Mouse (Mus musculus) c-Kit-positive CD71-negative TER-119-negative erythroid progenitor cells, embryonic 14.5 days (primary cell): ENCODE measurements around the gene Ttll5.
A peak's percentile ranks its signal among the peaks of the same experiment; 100 is the strongest.

ENCODE experiments used
- DNase-seq: peaks from one replicate; pipeline ENCODE4 v3.0.0-alpha.2; 2013; ENCODE audit warnings: low read depth

Gene Ttll5

GRCm38 (mm10) chr12:86100711-86101110 lies 276.3 kb downstream of the Ttll5 start:
- DNase-seq: no peak

DNA sequence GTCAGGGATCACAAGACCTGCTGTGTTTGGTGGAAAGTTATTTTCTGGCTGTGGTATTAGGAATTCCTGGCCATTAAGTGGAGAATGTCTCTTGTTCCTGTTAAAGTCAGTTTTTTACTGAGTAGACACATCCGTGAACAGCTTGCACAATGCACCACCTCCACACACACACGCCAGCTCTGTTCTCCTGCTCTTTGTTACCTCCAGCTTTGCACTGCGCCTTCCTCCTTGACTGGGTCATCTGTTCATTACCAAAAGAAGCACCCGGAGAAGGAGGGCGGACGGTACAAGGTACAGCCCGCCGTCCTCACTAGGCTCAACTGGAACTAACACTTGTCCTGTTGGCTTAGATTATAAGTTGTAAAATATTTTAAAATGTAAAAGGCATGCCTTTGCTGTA lies 278.2 kb downstream of the Ttll5 start:
- no peak for DNase-seq

DNA sequence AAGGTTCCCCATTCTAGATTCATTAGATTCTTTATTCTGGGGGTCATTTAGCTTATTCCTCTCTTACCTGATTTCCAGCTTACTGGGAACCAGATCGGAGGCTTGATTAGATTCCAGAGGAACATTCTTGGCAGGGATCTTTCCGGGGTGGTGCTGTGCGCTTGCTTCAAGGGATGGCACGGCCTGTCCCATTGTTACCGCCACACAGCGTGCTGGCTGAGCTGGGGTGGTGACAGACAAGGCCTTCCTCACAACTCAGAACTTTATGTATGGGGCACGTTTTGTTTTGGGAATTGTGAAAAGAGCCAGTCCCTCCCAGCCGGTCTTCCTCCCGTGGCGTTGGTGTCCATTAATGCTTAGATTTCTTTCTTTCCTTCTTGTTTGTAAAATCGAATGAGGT lies 278.9 kb downstream of the Ttll5 start:
- no peak for DNase-seq

DNA sequence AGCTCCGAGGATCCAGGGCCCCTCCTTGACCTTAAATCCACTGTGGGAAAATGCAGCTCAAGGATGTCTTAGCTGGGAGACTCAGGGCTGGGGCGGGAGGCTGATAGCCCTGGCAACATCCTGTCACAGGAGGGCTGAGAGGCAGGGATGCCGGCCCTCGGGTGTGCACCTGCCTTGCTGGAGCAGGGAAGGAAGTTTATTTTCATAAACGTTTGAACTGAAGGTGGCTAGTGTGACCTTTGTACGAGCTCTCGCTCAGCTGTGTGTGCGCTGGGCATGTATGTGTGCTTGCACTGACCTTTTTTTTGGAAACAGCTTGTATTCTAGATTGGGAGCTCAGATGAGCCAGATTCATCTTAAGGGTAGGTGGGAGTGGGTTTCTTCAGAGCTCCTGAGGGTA lies 279.4 kb downstream of the Ttll5 start:
- DNase-seq: no peak

GRCm38 (mm10) chr12:86104297-86104696 lies 279.8 kb downstream of the Ttll5 start:
- no peak for DNase-seq

- no peak for DNase-seq
Observed at GRCm38 (mm10) chr12:86105546-86105945, 281.1 kb downstream of the Ttll5 start.

GRCm38 (mm10) chr12:86106086-86106485 lies 281.6 kb downstream of the Ttll5 start:
- no peak for DNase-seq

- no peak for DNase-seq
Observed at GRCm38 (mm10) chr12:86107645-86108044, 283.2 kb downstream of the Ttll5 start.

DNA sequence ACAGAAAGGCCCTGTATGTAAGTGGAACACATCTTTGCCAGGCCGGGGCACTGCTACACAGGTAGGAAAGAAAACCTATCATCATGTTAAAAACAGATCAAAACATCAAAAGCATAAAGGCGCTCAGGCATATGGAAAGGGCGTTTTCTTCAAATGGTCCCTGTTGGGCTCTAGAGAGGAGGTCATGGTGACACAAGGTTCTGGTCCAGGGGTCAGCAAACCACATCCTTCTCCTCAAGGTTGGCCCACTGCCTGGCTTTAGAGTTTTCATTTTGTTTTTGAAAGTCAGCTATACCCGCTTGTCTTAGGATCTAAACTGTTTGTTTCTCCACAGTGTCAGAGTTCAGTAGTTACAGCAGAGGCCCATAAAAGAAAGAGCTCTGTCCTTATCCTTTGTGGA lies 285.1 kb downstream of the Ttll5 start:
- no peak for DNase-seq

GRCm38 (mm10) chr12:86110637-86111036 lies 286.2 kb downstream of the Ttll5 start:
- peak; percentile 7 for DNase-seq
